Mouse (Mus musculus): Measurements from ENCODE around the gene Kdelr3.
A peak's percentile ranks its signal among the peaks of the same experiment; 100 is the strongest.

Gene Kdelr3

DNA sequence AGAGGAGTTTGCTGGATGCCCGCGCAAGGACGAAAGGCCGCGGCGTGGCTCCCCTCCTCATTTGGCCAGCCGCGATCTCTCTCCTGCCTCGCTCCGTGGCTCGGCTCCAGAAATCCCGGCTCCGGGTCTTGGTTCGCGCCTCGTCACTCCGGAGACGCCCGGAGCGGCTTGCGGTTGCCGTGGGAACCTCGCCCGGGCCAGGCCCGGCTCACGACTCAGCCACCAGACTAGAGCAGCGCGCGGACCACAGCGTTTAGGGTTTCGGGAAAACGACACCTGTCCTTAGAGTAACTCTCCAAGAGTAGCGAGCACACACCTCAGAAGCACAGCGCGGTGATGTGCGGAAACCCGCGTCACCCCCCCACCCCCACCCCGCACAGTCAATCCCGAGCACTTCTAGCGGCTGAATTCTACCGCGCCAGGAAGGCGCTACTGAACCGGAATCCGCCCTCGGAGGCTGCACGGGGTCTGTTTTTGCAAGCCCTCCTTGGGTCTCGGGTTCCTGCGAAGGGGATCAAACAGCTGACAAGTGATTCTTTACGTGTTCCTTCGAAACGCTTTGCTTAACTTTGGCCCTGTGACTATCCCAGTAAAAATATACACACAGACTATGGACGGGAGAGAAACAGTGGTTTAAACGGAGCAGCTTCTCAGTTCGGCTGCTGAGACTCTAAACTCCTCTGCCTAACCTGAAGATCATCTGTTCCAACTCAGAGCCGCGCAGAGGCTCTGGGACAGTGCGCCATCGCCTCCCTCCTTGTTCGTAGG is 4.5 kb upstream of the Kdelr3 start:
- peak; percentile 86 to 93 for DNase-seq (ENCODE audit: low spot score in 2 of 2)

- no peak for DNase-seq (ENCODE audit: low spot score in 2 of 2)
Measured at GRCm38 (mm10) chr15:79513940-79514339, 2.3 kb upstream of the Kdelr3 start.

GRCm38 (mm10) chr15:79517710-79518109 is 1.5 kb downstream of the Kdelr3 start:
- peak in 1 of 2 experiments; percentile 39 for DNase-seq (ENCODE audit: low spot score in 2 of 2)

DNA sequence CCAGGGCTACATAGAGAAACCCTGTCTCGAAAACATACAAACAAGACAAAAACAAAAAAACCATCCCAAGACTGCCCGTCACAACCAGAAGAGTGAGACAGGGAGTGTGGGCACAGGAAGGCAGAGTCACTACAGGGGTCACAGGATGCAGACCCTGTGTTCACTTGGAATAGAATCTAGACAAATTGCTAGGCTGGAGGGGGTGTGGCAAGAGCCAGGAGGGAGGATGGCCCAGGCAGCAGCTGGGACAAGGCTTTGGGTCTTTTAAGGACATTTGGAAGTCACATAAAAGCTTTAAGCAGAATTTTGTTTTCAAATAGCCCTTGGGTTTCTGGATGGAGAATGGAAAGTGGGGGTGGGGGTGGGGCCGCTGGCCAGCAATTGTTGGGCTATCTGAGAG is 2.4 kb downstream of the Kdelr3 start:
- DNase-seq (ENCODE audit: low spot score in 2 of 2) = no peak

DNA sequence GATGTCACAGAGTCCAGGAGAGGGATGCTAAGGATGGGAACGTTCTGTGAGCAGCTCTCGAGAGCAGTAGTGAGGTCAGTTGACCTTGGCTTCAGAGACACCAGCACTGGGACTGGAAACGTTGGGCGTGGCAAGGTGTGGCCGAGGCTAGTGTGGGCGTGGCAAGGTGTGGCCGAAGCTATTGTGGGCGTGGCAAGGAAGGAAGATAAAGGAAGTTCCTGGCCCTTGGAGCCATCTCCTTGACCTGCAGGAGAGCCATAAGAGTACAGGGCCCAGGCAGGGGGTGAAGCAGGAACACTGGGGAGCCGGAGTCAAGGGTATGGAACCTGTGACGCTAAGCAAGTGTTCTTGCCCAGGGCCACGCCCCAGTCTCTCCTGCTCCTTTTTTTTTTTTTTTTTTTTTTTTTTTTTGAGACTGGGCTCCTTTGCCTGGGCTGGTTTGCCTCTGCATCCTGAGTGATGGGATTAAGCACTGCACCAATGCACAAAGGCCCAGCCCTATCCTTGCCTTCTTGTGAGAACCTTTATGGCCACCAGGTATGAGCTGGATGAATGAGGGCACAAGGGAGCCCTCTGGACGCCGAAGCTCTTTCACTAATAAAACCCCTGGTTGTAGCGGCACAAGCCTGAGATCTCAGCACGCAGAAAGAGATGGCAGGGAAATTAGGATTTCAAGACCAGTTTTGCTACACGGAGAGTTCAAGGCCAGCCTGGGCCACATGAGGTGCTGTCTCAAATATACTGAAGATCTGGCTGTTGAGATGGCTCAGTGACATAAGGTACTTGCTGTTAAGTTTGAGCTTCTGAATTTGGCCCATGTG is 3.4 kb downstream of the Kdelr3 start:
- DNase-seq (ENCODE audit: low spot score in 2 of 2) = no peak

GRCm38 (mm10) chr15:79525564-79525963 is 9.4 kb downstream of the Kdelr3 start:
- no peak for DNase-seq (ENCODE audit: low spot score in 2 of 2)

DNA sequence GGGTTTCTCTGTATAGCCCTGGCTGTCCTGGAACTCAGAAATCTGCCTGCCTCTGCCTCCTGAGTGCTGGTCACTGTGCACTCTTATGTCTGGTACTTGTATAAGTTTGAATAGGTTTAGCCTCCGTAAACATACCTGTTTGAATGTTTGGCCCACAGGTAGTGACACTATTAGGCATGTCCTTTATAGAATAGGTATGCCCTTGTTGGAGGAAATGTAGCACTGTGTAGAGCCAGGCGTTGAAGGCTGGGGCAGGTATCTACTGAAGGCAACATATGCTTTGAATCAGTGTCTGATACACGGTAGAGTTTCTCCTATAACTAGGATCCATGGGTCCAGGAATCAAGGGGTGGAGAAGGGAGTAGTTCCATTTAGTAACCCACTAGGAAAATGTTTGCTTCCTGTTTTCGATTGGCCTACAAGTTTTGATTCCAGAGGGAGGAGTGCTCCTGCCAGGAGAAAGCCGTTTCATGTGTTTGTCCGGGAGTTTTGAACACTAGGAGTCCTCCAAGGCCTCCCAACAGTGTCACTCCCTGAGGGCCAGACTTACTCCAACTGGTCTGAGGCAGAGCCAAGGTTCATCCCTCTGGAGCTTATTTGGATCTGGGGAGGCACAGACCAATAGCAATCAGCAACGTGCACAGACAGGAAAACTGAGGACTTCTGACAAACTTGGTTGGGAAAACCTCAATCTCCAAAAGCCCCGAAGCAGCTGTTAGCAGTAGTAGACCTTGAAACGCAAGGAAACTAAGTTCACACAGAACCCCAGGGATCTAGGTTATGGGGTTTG is 10.0 kb downstream of the Kdelr3 start:
- no peak for DNase-seq (ENCODE audit: low spot score in 2 of 2)

- no peak for DNase-seq (ENCODE audit: low spot score in 2 of 2)
Measured at GRCm38 (mm10) chr15:79527192-79527591, 11.0 kb downstream of the Kdelr3 start.

DNA sequence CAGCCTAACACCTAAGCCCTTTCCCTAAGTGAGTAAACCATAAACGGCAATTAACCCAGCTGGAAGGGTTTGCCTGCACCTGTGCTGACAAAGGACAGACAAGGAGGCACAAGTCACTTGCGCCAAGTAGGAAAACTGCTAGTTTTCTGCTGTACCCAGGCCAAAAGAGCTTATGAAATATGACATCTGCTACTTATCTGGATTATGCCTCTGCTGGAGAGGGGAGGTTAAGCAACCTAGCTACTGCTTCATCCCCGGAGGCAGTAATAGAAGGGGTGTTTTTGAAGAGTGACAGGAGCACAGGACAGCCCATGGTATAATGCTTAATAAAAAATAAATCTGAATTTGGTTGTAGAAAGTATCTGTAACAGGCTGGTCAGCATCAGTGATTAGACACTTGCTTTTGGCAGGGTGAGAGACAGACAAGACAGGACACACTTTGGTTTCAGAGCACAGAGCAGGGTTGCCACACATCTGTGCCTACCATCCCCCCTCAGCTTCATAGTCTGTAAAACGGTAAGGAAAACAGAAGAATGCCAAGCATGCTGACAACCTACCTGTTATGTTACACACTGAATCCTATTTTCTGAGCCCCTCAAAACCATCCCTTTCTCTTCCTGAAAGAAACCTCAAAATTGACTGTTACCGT is 11.9 kb downstream of the Kdelr3 start:
- DNase-seq (ENCODE audit: low spot score in 2 of 2) = no peak

- no peak for DNase-seq (ENCODE audit: low spot score in 2 of 2)
Measured at GRCm38 (mm10) chr15:79529935-79530334, 13.7 kb downstream of the Kdelr3 start.

DNA sequence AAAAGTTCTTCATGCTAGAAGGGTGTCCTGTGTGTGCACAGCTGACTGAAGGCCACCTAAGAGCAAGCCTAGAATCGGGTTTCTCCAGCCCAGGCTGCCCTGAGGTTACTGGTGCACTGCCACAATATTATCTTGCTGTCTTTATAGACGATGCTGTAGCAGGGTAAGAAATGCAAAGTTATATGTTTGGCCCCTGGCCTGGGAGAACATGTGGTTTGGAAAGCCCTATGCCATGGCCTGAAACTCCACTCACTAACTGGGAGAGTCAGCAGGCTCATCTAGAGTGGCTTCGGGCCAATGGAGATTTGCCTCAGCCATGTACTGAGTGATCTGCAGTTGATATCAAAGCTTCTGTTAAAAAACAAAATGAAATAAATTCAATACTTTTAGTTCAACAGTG is 17.6 kb downstream of the Kdelr3 start:
- DNase-seq (ENCODE audit: low spot score in 2 of 2) = no peak

DNA sequence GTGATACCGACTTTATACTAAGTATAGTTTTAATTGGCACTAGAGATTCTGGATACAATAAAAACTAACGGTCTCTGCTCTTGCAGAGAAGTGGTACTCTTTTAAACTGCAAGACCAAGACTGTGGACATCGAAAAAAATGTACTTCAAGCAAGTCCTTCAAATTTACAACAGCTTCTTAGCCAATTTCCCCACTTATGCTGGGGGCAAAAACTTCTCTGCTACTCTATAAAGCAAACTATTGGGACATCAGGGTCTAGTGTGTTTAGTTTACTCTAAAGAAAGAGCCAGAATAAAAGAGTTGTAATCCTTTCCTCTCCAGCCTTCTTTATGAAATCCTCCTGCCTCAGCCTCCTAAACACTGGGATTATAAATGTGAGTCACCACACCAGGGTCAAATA is 27.8 kb downstream of the Kdelr3 start:
- DNase-seq (ENCODE audit: low spot score in 2 of 2) = no peak

- DNase-seq (ENCODE audit: low spot score in 2 of 2) = no peak
Measured at GRCm38 (mm10) chr15:79545496-79545895, 29.3 kb downstream of the Kdelr3 start.

DNA sequence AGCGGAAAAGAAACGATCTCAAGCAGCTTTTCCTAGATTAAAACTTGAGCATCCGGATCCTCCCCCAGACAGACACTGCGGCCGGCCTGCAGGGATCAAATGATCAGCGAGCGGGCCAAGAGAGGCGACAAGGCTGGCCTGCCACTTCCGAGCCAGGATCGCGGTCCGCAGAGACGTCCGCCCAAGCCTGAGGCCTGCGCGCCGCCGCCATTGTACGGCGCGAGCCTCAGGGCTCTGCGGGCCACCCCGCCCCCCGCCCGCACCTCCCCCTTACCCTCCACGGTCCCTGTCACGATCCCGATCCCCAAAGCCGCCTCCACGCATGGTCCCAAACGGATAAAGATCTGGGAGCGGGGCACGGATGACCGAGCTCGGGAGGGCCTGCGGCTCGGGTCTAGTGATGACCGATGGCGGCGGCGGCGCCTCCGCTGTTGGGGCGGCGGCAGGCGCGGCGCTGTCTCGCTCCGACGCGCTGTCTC is 29.7 kb downstream of the Kdelr3 start:
- DNase-seq (ENCODE audit: low spot score in 2 of 2) = peak; percentile 29 to 66

- peak; percentile 99 for DNase-seq (ENCODE audit: low spot score in 2 of 2)
Measured at GRCm38 (mm10) chr15:79546410-79547288, 30.4 kb downstream of the Kdelr3 start, which contains the start of gene Ddx17. TSS of gene Ddx17 (minus strand) at chr15:79546741.

- DNase-seq (ENCODE audit: low spot score in 2 of 2) = no peak
Measured at GRCm38 (mm10) chr15:79547289-79547820, 31.1 kb downstream of the Kdelr3 start.

DNA sequence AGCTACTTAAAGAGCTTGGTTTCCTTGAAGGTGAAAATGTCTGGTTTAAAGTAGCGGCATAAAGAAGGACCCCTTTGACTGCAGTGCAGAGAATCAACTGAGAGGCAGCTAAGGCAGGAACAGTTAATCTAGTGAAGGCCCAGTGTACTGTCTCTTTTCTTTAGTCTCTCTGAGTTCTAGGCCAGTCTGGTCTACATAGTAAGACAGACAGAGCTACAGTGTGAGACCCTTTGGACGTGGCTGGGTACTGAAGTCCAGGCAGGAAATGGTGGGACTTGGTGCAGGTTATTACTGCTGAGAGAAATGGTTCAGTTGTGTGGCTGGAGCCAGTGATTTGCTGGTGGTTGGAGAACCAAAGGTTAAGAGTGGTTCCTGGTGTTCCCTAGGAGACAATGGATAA is 32.0 kb downstream of the Kdelr3 start:
- no peak for DNase-seq (ENCODE audit: low spot score in 2 of 2)

DNA sequence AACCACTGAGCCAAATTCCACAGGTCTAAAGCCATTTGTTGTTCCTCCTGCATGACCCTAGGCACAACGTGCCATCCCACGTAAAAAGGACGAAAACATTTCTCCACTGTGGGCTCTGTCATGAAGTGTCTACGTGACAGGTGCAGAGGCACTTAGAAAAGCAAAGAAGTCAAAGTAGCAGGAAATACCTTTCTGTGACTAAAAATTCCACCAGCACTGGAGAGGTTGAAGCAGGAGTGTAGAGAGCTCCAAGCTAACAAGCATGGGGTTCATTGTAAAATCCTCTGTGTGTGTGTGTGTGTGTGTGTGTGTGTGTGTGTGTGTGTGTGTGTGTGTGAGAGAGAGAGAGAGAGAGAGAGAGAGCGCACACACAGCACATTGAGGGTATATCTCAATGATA is 36.4 kb downstream of the Kdelr3 start:
- no peak for DNase-seq (ENCODE audit: low spot score in 2 of 2)

GRCm38 (mm10) chr15:79559649-79560048 is 43.4 kb downstream of the Kdelr3 start:
- DNase-seq (ENCODE audit: low spot score in 2 of 2) = no peak

DNA sequence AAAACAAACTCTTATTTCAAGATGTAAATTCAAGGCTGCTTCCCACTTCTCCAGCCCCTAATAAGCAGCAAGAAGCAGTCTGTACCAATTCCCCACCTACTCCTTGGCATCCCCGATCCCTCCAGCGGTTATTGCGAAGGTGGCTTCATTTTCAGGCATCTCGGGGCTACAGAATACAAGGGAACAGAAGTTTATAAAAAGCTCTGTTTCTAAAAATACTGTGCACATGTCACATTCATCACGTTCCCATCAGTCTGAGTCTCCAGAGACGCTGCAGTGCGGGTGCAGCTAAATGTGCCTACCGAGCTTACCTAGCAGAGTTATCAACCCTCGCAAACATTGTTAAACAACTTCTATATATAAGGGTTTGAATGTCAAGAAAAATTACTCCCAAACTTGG is 46.2 kb downstream of the Kdelr3 start:
- no peak for DNase-seq (ENCODE audit: low spot score in 2 of 2)

Measured in cerebellum, postnatal 4 days (tissue).